Mouse (Mus musculus) mature B cell (primary cell): ENCODE data around the gene Bglap3.
"Not testable (repeated sequence)": the region's sequence is repeated elsewhere in the genome, so short reads cannot be mapped to it uniquely, and the experiment has no call there.

Experiments used
- in situ Hi-C: fragments of 300-500 bp; cut with MboI; formaldehyde crosslinking; loops from 2 replicates; pipeline ENCODE4 v1.14.3; 2019

Gene Bglap3

GRCm38 (mm10) chr3:88378599-88378998, 6.1 kb upstream of the Bglap3 start, which contains the start of gene Bglap2:
Bglap2 (minus strand) TSS chr3:88378699.
- in situ Hi-C loops = not testable (repeated sequence)

- in situ Hi-C loops = not testable (repeated sequence)
Observed at GRCm38 (mm10) chr3:88376644-88377043, 4.1 kb upstream of the Bglap3 start.

- in situ Hi-C loops = not testable (repeated sequence)
Observed at GRCm38 (mm10) chr3:88375750-88376626, 3.4 kb upstream of the Bglap3 start.

GRCm38 (mm10) chr3:88368511-88368910, 4.0 kb downstream of the Bglap3 start:
- in situ Hi-C loops = not testable (repeated sequence)

- in situ Hi-C loops = not testable (repeated sequence)
Observed at GRCm38 (mm10) chr3:88367517-88367916, 5.0 kb downstream of the Bglap3 start.

- in situ Hi-C loops = not testable (repeated sequence)
Observed at GRCm38 (mm10) chr3:88366830-88367428, 5.6 kb downstream of the Bglap3 start.

GRCm38 (mm10) chr3:88365705-88366361, 6.7 kb downstream of the Bglap3 start:
- in situ Hi-C loops = no loop called here

- in situ Hi-C loops = no loop called here
Observed at GRCm38 (mm10) chr3:88364337-88364736, 8.2 kb downstream of the Bglap3 start, which contains the start of gene Paqr6. Paqr6 (plus strand) TSS chr3:88364584.

GRCm38 (mm10) chr3:88363700-88364099, 8.8 kb downstream of the Bglap3 start:
- in situ Hi-C loops = no loop called here

- in situ Hi-C loops = no loop called here
Observed at GRCm38 (mm10) chr3:88361612-88362313, 10.8 kb downstream of the Bglap3 start.

GRCm38 (mm10) chr3:88361096-88361495, 11.4 kb downstream of the Bglap3 start:
- in situ Hi-C loops = no loop called here

- in situ Hi-C loops = no loop called here
Observed at GRCm38 (mm10) chr3:88359989-88360388, 12.6 kb downstream of the Bglap3 start.

GRCm38 (mm10) chr3:88359584-88359983, 13.0 kb downstream of the Bglap3 start:
- in situ Hi-C loops = no loop called here

GRCm38 (mm10) chr3:88354396-88355165, 18.0 kb downstream of the Bglap3 start:
- in situ Hi-C loops = no loop called here

GRCm38 (mm10) chr3:88352907-88353306, 19.6 kb downstream of the Bglap3 start:
- in situ Hi-C loops = no loop called here

GRCm38 (mm10) chr3:88350732-88351131, 21.8 kb downstream of the Bglap3 start:
- in situ Hi-C loops = no loop called here

GRCm38 (mm10) chr3:88339006-88339405, 33.5 kb downstream of the Bglap3 start:
- in situ Hi-C loops = no loop called here

GRCm38 (mm10) chr3:88338316-88338715, 34.2 kb downstream of the Bglap3 start:
- in situ Hi-C loops = no loop called here

GRCm38 (mm10) chr3:88337367-88338020, 35.0 kb downstream of the Bglap3 start:
- in situ Hi-C loops = no loop called here
